Mouse (Mus musculus): Measurements from ENCODE around the gene Hoxb6.

The Hoxb6 gene

DNA sequence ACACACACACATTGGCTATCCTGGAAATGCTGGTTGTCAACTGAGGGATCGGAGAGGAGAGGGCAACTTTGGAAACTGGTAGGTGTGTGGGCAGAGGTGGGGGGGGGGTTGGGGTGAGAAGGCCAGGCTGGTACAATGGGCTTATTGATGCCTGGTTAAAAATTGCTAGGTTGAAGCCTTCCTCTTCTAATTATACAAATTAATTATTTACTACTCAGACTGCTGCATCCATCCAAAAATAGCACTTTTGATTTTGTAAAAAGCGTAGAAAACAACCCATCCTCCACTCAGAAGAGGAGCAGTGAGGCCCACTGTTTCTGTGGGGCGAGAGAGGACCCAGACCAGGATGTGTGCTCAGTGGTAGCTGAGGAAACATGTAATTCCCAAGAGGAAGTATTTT is 42.7 kb downstream of the Hoxb6 start:
- DNase-seq (ENCODE audit: low read depth, low spot score), result no peak

DNA sequence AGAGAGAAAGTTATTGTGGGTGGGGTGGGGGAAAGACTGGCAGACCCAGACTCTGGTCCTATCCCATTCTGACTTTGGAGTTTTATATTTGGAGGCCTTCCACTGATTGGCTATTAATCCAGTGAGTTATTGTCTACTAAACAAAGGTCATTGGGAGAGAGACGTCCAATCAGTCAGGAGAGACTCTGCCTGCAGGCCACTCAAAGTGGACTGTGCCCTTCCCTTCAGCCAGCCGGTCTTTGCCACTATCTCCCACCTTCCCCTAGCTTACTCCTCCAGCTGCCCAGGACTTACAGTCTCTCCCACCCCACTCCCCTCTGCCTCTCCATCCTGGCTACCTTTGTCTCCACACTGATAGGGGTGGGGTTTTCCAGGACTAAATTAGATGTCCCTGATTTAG is 44.3 kb downstream of the Hoxb6 start:
- no peak for DNase-seq (ENCODE audit: low read depth, low spot score)

DNA sequence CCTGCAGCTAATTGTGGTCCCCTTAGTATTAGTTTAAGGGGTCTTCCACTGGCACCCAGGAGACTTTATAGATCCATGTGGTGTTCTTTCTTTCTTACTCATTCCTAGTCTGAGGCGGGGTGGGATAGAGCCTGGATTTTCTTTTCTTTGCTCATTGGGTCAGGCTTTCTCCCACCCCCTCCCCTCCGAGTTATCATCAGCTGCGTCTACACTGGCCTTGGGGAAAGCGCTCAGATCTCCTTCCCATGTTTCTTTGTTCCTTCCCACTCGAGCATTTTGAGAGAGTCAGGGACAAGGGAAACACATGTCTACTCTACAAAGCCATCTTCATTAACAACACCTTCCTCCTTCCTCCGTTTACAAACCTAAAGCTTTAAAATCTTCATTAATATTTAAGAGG is 44.8 kb downstream of the Hoxb6 start:
- DNase-seq (ENCODE audit: low read depth, low spot score), result no peak

DNA sequence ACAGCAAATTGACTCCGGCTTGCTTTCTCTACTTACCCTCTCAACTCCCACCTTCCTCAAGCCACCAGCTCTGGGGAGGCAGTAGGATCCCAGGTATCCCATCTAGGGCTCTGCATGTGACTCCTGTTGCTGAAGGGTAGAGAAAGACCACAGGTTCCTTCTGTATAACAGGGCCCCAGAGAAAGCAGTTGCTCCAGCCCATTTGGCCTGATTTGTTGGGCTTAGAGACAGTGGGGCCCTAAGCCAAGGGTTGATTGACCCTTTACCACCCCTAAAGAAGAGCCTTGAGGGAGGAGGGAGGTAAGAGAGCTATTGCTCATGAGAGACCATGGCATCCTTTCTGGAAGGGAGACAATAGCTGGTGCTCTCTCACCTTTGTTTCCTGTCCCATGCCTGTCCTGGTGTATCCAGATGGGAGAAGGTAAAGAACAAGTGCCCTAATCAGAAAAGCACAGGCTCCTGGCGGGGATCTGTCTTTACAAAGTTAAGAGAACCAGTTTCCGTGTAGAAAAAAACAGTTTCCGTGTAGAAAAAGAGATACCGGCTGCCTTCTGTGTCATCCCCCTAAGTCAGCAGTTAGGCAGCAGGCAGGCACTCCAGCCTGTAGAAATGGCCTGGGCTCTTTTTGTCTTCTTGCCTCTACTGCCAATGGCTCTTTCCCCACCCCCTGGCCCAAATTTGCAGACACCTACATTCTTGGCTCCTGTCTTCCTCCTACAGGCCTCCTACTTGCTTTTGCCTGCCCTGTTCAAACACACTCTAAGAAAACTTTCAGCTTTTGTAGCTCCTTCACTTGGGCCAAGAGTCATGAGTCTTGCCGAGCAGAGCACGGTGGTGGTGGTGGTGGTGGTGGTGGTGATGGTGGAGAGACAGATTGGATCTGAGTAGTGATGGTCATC is 46.9 kb downstream of the Hoxb6 start:
- DNase-seq (ENCODE audit: low read depth, low spot score), result no peak

DNA sequence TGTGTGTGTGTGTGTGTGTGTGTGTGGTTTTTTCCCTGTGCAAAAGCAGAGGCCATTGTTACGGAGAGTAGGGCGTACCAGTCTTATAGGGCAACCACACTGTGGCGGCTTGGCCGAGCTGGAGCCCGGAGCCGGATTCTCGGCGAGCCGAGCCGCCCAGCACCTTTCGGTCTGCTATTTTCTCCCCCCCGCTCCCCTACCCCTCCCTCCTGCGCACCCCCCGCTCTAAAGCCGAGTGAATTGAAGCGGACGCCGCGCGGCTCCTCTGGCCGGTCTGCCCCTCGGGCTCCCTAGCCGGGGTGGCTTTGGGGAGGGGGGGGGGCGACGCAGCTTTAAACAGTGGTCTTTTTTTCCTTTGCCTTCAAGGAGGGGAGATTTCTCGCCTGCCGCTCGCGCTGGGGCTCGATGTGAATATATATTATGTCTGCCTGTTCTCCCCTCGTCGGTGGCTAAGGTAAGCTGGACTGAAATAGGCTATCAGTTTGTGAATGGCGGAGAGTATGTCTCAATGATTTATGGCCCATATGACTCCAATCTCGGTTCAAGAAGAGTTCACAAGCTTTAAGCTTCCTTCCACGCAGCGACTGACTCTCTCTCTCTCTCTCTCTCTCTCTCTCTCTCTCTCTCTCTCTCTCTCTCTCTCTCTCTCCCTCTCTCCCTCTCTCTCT is 48.6 kb downstream of the Hoxb6 start:
- no peak for DNase-seq (ENCODE audit: low read depth, low spot score)

DNA sequence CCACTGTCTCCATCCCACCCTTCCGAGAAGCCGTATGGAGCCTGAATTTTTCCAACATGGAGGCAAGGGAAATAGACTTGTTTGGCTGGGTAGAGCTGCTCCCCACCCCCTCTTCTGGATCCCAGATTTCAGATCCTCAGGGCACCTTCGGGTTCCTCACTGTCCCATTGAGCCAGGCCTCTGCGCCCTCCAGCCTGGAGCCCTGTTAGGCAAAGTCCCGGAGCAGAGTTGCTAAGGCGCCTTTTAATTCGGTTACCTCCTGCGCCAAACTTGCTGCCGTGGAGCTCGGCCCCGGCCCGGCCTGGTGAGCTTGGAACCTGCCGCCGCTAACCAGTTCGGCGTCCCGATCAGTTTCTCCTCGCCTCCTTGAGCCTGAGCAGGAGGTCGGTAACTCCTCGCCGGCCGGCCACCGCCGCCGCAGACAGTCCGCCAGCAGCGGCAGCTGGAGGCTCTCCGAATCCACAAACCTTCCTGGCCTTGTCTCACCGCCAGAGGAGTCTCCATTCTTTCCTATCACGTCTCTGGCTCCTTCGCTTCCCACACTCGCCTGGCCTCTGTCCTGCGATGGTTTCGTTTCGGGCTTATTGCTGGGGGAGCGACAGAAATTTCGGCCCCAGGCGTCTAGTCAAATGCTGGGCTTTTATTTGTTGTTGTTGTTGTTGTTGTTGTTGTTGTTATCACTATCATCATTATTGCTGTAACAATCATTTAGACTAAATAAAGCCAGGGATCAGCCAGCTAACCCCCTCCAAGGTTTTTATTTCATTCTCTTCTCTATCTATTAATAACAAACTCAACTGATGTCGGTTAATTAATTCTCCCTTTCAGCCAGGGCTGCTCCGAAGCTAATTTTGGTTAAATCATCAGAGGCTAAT is 49.7 kb downstream of the Hoxb6 start:
- no peak for DNase-seq (ENCODE audit: low read depth, low spot score)

DNA sequence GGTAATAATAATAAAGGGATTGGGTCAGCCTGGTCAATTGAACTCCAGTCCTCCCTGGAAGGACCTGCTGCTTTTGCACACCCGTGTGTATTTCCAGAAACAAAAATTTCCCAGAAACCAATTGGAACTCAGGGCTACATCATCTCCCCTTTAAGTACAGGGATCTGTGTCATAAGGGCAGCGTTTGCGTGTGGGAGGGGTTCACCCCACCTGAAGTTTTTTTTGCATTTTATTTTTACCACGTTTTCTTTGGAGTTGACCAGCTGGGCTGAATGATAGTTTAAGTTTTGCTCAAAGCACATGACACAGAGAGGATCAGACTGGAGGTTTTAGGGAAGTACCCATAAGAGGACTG is 50.3 kb downstream of the Hoxb6 start:
- DNase-seq (ENCODE audit: low read depth, low spot score), result no peak

DNA sequence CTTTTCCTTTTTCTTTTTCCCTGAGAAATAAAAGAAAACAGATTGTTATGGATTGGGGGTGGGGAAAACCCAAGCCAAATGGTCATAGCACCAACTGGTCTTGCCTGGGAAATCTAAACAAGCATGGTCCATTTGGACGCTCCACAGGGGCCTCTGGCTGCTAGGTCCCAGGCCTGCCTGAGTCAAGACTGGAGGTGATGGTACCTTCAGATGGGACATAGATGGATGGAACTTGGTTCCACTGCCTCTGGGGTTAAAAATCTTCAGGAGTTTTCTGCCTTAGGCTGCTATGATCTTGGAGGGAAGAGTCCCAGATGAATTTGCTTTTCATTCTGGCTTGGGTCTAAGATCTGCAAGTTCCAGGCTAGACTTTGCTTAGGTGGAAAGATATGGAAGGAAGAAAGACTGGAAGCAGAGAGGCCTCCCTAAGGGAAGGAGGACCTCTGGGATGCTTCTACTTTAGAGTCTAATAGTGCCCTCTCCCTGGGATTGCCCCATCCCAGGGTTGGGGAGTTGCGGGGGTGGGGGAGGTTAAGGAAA is 51.0 kb downstream of the Hoxb6 start:
- DNase-seq (ENCODE audit: low read depth, low spot score), result no peak

DNA sequence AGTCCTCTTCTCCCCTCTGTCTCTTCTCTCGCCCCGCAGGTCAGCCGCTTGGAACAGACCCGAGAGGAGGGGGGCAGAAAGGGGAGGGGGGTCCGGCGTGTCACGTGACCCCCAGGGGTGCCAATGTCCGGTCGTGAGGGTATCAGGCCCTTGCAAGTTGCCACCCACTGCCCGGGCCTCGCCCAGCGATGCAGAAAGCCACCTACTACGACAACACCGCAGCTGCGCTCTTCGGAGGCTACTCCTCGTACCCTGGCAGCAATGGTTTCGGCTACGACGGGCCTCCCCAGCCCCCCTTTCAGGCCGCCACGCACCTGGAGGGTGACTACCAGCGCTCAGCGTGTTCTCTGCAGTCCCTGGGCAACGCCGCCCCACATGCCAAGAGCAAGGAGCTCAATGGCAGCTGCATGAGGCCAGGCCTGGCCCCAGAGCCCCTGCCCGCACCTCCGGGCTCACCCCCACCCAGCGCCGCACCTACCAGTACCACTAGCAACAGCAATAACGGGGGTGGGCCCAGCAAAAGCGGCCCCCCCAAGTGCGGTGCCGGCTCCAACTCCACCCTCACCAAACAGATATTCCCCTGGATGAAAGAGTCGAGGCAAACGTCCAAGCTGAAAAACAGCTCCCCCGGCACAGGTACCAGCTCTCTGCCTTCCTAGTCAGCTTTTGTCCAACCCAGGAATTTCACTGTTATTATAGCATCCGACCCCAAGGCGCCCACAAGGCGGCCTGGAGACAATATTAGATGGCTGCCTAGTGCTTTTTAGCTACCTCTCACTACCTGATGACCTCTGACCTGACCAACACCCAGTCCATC is 52.0 kb downstream of the Hoxb6 start:
- no peak for DNase-seq (ENCODE audit: low read depth, low spot score)

DNA sequence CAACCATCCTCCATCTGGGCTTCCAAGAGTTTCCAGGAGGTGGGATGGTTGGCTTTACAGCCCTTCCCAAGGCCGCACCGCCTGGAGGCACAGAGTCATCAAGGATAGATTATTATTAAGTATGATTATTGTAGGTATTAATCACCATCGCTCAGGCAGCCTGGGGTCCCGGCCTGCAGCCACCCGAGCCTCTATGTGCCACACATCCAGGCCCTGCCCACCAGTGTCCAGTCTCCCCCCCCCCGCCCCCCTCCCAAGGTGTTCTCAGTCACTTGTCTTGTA is 52.5 kb downstream of the Hoxb6 start:
- no peak for DNase-seq (ENCODE audit: low read depth, low spot score)

DNA sequence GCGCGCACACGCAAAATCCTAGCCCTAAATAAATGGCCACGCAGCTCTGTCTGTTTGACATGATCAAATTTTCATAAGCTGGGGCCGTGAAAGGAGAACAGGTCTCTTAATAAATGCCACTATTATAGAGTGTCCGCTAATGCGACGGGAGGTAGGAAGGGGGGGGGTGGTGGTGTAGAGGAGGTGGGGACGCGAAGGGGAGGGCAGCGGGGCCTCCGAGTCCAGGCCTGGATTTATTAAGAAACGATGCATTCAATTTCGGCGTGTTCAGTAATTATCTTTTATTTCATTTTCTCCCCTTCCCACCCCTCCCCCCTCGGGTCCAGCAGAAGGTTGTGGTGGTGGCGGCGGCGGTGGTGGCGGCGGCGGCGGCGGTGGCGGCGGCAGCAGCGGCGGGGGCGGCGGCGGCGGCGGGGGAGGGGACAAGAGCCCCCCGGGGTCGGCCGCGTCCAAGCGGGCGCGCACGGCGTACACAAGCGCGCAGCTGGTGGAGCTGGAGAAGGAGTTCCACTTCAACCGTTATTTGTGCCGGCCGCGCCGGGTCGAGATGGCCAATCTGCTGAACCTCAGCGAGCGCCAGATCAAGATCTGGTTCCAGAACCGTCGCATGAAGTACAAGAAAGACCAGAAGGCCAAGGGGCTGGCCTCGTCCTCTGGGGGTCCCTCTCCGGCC is 53.1 kb downstream of the Hoxb6 start:
- no peak for DNase-seq (ENCODE audit: low read depth, low spot score)

DNA sequence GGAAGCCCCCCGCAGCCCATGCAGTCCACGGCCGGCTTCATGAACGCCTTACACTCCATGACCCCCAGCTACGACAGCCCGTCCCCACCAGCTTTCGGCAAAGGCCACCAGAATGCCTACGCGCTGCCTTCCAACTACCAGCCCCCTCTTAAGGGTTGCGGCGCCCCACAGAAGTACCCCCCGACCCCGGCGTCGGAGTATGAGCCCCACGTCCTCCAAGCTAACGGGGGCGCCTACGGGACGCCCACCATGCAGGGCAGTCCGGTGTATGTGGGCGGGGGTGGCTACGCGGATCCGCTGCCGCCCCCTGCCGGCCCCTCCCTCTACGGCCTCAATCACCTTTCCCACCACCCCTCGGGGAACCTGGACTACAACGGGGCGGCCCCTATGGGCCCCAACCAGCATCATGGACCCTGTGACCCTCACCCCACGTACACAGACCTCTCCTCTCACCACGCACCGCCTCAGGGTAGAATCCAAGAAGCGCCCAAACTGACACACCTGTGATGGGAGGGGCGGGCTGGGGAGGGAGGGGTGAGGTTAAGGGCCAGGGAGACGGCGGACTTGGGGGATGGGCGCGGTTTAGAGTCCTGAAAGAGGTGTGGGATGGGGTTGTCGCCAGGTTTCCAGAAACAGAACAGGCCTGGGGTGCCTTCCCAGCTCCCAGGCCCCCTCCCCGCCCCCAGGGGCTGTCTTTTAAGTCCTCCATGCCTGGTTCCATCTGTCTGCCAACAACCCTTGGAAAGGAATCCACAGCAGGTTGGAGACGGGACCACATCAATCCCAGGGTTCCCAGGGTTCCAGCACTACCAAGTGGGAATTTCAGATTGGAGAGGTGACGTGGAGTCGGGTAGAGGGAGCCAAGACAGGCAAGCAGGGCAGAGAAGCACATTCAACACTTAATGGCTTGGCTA is 53.9 kb downstream of the Hoxb6 start:
- no peak for DNase-seq (ENCODE audit: low read depth, low spot score)

DNA sequence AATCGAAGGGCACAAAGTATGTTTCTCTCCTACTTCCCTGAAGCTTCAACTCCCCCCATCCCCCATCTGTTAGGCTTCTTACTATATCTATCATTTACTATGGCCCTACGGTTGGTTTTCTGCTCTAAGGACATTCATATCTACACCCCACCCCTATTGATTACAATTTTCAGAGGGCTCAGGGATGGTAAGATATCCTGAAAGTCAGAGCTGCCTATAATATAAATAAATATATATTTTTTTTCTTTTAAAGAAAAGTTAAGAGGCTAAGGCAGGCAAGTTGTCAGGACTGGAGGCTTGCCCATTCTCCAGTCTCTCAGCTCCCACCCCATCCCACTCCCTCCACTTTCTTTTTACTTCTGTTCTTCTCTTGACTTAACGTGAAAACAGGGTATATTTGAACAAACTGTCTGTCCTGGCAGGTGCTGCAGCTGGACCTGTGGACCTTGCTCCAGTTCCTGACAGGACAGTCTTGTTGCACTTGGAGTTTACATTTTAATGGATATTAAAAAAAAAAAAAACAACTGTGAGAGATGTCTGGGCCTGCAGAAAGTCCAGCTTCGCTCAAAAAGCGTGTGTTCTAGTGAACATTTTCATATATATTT is 54.7 kb downstream of the Hoxb6 start:
- DNase-seq (ENCODE audit: low read depth, low spot score), result no peak

DNA sequence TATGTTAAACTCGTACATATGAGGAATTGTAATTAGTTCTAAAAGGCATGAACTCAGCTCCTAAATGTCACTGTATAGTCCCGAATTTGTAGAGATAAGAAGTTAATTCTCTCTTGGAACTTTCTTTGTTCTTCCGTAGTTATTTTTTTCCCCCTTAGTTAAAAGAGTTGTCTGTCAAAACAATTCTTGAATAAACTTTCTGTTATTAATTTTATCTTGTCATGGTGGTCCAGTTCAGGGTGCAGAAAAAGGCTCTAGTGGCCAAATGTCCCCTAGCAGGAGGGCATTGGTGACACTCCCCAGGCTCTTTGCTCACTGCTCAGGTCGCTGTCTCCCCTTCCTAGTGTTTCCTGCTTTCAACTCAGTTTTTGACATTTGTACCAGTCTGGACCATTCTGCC is 55.4 kb downstream of the Hoxb6 start:
- DNase-seq (ENCODE audit: low read depth, low spot score), result no peak

DNA sequence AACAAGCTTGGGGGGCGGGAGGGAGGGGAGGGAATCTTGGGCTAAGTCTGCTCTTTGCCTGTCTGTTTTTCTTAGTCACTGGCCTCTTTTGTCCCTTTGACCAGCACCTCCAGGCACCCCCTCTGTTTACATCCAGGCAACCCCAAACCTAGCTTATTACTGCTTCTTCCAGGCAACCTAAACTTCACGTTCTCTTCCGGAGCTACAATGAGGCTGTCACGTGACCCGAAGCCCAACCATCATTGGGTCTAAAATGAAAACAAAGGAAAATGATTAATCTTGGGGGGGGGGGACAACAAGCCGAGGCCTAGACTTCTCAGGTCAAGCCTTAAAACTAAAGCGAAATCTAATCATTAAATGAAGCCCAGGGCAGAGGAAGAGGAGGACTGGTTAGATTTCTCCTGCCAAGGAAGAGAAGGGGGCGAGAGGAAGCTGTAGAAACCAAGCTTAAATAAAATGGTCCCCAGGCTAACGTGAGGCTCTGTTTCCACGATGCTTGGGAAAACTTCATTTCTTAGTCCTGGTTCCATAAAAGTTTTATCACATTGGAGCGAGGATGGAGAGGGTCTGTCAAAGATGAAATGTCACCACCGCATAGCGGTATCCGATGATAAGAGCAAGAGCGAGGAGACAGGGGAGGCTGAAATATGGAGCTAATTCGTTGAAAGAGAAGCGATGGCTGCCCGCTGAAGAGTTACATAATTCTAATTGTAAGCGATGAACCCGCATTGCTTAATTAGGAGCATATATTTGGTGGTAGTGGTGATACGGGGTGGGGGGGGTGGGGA is 56.1 kb downstream of the Hoxb6 start:
- no peak for DNase-seq (ENCODE audit: low read depth, low spot score)

DNA sequence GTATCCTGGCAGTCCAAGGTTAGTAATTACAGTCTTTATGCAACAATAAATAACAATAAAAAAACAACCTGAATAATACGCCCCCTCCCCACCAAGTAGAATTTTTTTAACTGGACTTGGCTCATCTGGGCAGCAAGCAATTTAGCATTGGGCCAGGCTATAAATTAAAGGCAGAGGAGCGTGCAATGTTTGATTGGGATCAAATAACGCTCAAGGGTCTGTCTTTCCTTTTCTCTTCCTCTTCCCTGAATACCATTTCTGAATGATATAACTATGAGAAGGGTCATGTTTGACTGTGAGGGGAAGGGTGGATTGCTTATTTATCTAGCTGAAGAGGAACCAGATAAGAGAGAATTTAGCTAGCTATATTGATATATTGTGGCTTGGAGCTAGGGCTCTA is 56.7 kb downstream of the Hoxb6 start:
- no peak for DNase-seq (ENCODE audit: low read depth, low spot score)

DNA sequence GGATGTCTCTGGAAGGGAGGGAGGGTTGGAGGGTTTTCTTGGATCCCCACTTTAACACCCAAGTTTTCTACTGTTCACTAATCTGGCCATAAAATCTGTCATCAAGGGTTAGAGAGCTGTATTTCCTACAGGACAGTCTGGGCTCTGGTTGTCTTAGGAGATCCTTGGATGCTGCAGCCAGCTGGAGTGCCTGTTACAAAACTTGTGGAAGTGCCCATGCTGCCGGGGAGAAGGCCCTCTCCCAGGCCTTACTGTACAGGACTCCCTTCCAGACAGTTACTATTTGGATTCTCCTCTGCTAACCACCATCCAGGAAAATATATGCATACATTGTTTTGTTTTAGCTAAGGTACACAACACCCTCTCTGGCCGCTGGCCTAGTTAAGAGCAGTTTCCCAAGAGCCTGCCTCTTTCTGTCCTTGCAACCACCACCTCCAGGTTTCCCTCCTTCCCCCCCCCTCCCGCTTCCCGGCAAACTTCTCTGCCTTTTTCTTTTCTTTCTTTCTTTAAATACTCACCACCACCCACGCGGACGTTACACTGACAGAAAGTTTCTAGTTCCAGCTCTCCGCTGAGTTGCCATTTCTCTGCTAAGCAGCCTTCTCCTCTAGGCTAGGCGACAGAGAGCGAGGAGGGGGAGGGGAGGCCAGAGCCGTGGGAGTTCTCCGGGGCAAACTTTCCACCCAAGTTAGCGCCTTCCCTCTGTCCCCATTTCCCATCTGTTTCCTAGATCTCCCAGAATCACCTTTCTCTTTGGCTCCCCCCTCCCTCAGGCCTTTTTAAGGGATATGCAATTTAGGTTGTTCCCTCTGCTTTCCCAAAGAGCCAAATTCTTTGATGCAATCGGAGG is 57.4 kb downstream of the Hoxb6 start:
- DNase-seq (ENCODE audit: low read depth, low spot score), result no peak

DNA sequence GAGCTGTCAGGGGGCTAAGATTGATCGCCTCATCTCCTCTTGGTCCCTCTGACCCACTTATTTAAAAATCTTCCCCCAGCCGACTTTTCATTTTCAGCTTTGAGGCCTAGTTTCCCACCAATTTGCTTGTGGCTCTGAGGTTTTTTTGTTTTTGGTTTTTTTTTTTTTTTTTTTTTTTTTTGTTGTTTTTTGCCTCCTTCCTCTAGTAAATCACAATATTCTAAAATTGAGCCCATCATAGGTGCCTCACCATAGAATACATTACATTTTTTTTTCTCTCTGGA is 58.0 kb downstream of the Hoxb6 start, which contains the start of gene Hoxb2:
Gene Hoxb2, plus strand, starts transcription at position 185 of the 284 bp plus-strand sequence.
- DNase-seq (ENCODE audit: low read depth, low spot score), result no peak
